Mouse (Mus musculus) spleen, embryonic (tissue): ENCODE data around the gene Vmn2r109.
"Not testable (repeated sequence)": the region's sequence is repeated elsewhere in the genome, so short reads cannot be mapped to it uniquely, and the experiment has no call there.

Experiments
- CTCF ChIA-PET: fragments of 350-600 bp; sonication (Branson Sonifier 250); formaldehyde crosslinking; loops from one replicate; lab custom pipeline; 2022; lab: Charles Lee

Gene Vmn2r109

DNA sequence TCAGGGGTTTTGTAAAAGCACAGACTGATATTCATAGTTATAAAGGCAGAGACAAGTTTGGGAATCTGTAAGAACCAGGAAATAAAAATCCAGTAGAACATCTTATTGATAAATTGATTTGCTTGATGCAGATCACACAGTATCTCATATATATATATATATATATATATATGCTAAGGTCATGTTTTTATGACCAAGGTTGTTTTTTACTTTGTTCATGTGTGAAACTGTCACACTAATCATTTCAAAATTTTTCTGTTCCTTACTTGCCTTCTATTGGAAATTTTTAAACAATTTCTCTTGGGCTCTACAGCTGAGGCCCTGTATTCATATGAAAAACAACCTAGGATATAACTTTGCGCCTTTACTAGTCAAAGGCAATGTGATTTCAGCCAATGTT, at the start of gene Vmn2r109:
Gene Vmn2r109, minus strand, starts transcription at position 101 of the 400 bp plus-strand sequence.
- CTCF ChIA-PET: no interaction called here

DNA sequence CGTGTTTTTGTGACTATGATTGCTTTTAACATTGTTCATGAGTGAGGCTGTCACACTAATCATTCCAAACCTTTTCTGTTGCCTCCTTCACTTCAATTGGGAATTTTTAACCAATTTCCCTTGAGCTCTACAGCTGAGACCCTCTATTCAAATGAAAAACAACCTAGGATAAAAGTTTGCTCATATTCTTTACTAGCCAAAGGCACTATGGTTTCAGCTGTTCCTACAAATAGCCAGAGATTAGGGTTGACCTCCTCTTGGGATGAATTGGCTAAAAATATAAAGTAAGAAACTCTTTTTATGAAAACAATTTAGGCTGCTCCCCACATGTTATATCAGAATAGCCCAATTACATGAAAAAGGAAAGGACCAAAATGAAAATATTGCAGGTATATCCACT, 31.8 kb upstream of the Vmn2r109 start, which contains the start of gene Vmn2r110:
Gene Vmn2r110, minus strand, starts transcription at position 101 of the 400 bp plus-strand sequence.
- CTCF ChIA-PET: no interaction called here

DNA sequence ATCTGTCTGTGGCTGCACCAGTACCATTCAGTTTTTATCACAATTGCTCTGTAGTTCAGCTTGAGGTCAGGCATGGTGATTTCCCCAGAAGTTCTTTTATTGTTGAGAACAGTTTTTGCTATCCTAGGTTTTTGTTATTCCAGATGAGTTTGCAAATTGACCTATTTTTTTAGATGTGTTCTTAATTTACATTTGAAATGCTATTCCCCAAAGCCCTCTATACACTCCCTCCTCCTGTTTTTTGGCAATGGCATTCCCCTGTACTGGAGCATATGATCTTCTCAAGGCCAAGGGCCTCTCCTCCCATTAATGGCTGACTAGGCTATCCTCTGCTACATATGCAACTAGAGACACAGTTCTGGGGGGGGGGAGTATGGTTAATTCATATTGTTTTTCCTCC, 56.3 kb downstream of the Vmn2r109 start:
- CTCF ChIA-PET: not testable (repeated sequence)

DNA sequence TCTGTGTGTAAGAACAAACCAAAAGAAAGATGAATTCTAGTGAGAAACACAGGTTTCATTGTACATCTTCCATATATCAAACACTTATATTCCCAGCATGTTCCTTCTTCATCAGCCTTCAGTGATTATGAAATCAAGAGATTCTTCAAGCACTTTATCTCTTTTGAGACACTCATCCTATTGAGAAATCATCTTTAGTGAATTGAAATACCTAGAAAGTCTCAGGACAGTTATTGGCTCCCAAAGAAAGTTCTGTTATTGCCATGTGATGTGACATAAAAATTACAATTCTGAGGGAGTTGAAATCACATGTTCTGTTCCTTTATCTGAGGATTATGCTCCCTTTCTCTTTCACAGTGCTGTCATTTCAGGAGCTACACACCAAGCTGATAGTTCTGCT, 66.7 kb downstream of the Vmn2r109 start, which contains the start of gene Vmn1r225:
Gene Vmn1r225, plus strand, starts transcription at position 301 of the 400 bp plus-strand sequence.
- CTCF ChIA-PET: no interaction called here
